Mouse (Mus musculus): ENCODE results near the gene Ifnar1.

DNA sequence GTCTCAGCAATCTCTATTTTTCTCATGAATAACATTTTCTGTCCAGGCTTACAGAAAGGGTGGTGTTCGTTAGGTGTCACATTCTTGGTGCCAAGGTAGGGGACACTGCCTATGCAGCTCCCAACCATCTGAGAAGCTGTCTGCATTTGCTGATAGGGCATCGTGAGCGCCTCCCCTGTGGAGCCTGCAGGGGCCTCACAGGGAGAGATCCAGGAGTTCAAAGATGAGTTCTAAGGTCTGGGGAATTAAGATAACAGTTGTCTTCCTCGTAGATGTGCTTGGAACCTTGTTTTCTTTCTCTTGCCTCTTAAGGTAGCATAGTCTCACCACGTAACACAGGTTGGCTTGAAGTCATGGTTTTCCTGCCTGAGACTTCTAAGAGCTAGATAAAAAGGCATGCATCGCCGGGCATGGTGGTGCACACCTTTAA is 43.2 kb upstream of the Ifnar1 start:
- TF ChIP-seq CTCF (IDR thresholded peaks at IDR 0.05; ENCODE audit: low read depth, low read length) (no peak), GATA1 (IDR thresholded peaks at IDR 0.05; ENCODE audit: borderline replicate concordance, low read length) (no peak)
